Mouse (Mus musculus) left cerebral cortex, adult 18-20 months (tissue): ENCODE results near the gene Tnfrsf9. TPM values are rescaled to one million over a fixed set of nuclear protein-coding genes. Genes with fewer than 3 reads are reported as not detected.
"Not testable (repeated sequence)": the region's sequence is repeated elsewhere in the genome, so short reads cannot be mapped to it uniquely, and the experiment has no call there.

Experiments
- DNase-seq, 2 experiments: peaks; one replicate each; pipeline ENCODE4 v3.0.0; 2021 to 2022; ENCODE audit warnings: low spot score in 2 of 2, mixed read lengths in 1 of 2
- total RNA-seq, 2 experiments: library from RNA; stranded (reverse); gene quantifications; 2 replicates each; pipeline ENCODE4 v1.2.3; 2021

Gene Tnfrsf9
- total RNA-seq, 2 experiments from 2014 or later: 0.35 to 0.94 TPM

DNA sequence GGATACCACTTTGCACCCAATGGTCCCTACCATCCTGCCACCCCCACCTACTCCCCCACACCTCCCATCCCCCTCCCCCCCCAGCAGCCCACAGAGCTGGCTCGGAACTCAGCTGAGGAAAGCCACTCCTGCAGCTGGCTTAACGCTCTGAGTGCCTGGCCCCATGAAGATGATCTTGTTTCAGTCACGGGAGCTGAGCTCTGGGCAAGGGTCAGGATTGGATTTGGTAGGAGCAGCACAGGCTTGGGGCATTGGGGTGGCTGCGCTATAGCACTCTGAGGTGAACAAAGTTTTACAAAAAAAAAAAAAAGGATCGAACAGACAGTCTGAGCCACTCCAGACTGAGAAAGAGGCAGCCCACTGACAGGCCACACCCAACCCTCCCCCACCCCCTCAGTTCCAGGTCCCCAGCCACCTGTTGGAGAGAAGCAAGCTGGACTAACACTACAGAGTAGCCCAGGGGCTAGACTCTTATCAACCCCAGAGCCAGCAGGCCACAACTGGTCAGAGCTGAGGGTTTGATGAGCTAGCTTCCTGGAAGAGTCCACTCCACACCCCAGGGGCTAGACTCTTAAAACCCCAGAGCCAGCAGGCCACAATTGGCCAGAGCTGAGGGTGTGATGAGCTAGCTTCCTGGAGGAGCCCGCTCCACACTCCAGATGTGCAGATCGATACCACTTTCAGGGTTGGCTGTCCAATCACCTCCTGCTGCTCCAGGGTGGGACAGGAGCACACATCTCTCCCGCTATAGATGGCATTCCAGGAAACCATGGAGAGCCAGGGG lies 19.5 kb upstream of the Tnfrsf9 start:
- no peak for DNase-seq

DNA sequence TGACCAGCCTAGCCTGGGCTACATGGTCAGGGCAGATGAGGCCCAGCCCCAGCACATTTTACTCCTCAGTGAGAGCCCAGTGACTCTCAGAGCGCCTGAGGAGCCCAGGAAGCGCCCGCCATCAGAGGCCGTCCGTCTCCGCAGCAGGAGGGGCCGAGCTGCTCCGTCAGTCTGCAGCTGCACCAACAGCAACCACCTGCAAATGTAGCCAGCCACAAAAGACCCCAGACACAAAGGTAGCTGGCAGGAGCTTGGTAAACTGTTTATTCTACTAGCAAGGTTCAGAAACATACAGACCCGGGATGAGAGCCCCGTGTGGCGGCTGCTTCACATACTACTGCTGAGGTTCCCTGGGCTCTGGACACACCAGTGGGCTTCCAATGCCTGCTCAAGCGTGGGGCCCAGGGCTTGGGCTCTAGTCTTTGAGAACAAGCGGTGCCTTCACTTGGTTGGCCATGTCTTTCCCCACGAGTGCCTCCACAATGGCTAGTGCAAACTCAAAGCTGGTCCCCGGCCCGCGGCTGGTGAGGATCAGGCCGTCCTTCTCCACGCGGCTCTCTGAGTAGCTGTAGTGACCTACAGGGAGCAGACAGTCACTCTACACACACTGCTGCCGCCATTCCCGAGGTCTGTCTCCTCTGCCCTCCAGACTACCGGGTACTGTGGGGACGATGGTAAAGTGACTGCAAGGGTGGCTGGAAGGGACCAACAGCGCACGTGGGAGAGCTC lies 17.3 kb upstream of the Tnfrsf9 start:
- DNase-seq: no peak

DNA sequence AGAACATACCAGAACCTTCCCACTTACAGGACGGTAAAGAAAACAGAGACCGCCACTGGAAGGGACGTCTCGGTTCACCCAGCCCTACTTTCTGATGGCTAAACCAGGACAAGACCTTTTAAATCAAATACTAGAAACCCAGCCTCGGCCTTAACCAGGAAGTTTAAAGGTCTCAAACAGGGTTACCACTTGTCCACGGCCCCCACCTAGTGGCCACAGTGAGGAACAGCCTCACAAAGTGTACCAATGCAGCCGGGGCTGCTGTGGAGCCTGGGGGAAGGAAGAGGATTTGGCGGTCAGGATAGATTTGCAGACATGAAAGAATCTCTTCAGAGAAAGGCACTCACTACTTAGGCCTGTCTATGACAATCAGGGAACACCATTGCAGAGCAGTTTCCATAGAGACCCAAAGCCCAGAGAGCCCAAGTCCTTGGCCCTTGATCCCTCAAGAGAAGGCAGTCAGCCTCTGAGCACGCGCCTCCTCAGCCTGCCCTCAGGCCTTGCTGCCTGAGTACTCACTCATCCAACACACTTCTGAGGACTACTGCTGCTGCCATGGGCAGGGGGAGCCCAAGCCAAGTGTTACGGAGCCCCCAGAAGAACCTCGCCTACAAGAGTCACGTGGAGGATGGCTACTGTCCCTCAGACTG lies 15.5 kb upstream of the Tnfrsf9 start:
- DNase-seq: peak; percentile 40 to 61

DNA sequence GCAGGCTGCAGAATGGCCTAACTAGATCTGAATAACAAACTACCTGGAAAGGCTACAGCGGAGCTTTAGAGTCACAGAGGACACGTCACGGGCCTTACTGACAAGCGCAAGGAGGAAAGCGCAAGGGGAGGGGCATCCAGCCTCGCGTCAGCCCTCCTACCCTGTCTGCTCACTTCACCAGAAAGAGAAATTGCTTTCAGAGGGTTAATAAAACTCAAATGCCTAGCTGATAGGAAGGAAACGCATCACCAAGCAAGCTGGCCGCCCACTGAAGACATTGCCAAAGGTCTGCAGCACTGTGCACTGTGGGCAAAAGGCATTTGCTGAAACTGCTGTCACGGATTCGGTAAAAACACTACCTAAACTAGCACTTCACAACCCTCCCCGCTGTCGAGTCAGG lies 13.9 kb upstream of the Tnfrsf9 start:
- no peak for DNase-seq

DNA sequence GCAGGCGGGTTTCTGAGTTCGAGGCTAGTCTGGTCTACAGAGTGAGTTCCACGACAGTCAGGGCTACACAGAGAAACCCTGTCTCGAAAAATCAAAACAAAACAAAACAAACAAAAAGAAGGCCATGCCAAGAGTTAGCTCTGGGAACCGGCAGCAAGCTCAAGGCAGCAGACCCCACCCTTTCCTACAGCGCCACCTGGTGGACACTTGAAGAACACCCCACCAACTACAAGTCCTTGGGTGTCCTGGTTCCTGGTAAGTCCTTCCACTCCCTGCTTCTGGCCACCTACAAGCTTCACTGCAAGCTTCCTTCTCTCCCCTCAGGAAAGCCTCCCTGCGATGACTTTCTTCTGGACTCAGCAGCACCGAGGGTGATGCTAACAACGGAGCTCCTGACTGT lies 12.7 kb upstream of the Tnfrsf9 start:
- peak; percentile 83 to 88 for DNase-seq

DNA sequence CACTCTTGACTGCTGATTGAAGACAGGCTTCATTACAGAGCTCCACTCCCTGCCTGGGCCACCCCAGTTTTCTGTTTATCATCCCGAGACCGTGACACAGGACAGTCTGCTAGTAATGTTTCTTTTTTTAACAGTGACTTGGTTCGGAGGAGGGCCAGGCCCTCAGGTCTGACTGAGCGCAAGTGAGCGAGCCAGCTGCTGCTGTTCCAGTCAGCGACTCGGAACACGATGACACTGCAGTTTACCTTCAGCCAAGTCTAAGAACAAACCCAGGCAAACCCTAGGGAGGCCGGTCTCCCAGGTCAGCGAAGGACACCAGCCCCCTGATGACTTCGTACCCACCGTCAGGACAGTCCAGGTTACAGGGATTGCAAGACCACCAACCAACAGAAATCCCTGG lies 12.3 kb upstream of the Tnfrsf9 start:
- no peak for DNase-seq

DNA sequence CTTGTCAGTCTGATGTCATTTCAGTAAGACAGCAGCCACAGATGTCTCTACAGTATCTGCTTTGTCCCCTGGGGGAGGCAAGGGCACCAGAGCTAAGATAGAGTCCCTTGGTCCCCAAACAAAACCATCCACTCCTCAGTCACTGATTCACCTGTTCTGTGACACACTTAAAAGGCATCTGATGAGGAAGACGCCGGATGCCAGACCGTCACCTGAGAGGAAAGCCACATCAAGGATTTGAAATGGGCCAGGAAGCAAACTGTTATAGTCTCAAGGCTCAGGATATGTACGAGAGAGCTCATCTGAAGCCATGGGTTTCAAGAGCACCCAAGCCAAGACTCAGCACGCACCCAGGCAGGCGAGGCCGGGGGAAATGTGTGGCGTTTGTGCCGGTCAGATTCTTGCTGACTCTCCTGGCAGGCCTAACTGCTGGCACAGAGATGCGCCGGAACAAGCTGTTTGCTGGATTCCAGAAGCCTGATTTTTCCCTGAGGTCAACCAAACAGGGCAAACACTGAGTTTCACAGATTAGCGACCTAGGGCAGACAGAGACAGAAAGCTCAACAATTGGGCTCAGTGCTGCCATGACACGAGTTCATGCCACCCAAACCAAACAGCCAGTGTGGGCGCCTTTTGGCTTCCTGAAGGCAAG lies 11.1 kb upstream of the Tnfrsf9 start:
- DNase-seq: no peak

DNA sequence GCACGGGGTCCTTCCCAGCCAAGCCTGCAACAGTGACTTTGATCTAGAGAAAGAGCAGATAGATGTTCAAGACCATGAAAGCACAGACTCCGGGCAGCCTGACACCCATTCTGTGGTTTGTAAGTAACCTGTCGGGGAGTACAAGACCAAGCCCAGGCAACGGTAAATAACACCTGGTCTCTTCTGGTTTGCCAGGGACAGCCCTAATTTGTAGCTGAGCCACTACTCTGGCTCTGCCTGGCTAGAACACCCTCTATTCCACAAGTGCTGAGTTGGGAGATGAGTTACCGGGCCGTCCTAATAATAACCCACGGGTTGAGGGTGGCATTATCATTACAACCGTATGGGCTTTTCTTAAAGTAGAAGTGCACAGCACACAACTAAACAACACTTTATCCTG lies 7.3 kb upstream of the Tnfrsf9 start:
- no peak for DNase-seq

DNA sequence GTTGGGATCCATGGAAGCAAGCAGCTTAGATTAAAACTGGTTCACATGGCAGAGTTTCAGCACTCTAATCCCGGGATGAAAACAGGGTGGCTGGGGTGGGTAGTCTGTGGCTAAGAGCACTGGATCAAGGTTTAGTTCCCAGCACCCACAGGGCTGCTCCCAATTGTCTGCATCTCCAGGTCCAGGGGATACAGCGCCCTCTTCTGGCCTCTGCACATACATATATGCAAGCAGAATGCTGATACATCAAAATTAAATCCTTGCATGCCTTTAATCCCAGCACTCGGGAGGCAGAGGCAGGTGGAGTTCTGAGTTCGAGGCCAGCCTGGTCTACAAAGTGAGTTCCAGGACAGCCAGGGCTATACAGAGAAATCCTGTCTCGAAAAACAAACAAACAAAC lies 5.8 kb upstream of the Tnfrsf9 start:
- DNase-seq: not testable (repeated sequence)

DNA sequence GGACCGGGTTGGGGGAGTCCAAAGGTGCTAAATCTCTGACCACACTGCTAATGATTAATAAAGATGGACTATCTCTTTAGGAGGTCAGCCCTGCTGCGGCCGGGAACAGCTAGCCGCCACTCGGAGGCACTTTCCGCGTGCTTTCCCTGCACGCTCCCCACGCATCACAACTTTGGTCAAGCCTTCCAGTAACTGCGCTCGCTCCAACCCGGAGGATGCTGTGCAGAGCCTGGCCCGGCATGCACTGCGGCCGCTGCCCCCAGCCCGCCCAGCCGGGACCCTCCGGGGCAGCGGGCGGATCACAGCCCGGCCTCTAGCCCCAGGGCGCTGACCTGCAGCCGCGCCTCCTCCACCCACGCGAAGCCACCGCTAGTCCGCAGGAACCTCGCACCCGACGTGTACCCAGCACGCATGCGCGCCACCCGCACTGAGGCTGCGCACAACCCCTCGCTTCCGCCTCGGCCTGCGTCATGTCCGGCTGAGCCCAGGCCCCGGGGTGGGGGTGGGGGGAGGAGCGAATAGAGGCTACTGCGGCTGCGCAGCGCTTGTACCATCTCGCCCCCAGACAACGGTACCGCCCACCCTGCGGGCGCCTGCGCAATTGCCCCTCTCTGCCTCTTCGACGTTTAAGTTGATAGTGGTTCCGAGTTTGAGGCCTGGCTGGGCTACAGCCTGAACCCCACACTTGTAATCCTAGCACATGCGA lies 4.8 kb upstream of the Tnfrsf9 start:
- peak; percentile 99 for DNase-seq

DNA sequence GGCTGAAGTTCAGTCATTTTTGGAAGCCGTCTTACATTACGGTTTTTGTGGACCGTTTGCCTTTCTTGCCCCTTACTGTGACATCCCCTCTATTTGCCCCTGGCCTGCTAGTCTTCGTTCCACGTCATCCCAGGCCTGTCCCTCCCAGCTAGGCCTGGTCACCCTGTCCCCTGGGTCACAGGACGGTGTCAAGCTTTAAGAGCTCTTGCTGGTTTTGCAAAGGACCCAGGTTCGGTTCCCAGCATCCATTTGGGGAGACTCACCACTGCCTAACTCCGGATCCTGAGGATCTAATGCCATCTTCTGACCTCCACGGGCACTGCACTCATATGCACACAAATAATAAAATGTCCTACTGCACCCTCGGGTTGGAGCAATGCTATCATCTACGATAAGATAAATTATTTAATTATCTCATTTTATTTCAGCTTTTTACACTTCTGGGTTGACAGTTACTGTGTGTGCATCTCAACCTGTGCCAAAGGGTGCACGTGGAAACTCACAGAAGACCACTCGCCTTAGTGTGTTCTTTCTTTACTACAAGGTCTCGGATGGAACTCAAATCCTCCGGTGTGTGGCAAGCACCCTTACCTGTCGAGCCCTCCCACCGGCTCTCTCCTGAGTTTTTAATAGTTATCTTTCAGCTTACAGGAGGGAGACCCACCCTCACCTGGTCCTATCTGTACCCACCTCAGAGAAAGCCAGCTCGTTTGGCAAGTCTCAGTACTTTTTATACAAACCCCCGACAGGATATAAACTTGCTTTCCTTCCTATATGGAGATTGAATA lies 4.0 kb upstream of the Tnfrsf9 start:
- no peak for DNase-seq

DNA sequence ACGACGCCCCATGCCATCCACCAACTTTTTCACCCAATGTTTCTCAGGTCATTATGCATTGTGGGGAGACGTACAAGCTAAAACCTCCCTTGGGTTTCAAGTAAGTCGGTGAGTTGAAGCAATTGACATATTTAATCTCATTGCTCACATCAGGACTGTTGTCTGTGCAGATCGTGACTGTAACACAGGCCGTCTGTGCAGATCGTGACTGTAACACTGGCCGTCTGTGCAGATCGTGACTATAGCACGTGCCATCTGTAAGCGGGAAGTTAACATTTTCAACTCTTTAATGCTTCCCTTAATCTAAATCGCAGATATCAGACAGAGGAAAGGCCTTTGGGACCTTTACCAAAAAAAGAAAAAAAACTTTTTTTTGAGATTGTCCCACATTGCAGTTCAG lies 619 bp upstream of the Tnfrsf9 start:
- no peak for DNase-seq

DNA sequence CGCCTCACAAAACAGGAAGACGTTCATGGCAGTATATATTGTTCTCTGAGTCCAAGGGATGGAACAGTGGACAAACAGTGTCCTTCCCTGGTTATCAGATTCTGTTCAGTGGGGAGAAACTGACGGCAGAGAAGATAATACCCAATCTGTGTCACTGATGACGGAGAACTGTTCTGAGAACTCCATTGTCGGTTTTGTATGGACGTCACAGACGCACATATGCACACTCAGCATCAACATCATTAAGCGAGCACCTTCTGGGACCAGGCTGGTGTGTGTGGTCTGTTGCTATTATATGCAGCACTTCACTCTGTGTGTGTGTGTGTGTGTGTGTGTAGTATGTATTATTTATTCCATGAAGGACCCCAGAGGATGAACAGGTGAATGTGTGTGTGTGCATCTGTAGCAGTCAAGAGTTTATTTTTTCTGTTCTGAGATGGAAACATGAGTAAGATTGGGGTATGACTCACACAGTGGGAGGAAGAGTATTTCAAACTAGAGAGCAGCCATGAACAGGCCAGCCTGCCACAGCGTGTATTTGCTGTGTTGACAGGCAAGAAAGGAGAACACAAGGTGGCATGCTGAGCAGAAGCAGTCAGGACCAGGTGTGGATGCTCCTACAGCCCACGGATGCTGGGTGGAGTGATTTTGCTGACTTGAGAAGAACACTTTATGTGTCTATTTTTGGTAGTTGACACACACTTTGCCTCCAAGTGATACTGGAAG lies 982 bp downstream of the Tnfrsf9 start:
- DNase-seq: peak; percentile 40 to 50

DNA sequence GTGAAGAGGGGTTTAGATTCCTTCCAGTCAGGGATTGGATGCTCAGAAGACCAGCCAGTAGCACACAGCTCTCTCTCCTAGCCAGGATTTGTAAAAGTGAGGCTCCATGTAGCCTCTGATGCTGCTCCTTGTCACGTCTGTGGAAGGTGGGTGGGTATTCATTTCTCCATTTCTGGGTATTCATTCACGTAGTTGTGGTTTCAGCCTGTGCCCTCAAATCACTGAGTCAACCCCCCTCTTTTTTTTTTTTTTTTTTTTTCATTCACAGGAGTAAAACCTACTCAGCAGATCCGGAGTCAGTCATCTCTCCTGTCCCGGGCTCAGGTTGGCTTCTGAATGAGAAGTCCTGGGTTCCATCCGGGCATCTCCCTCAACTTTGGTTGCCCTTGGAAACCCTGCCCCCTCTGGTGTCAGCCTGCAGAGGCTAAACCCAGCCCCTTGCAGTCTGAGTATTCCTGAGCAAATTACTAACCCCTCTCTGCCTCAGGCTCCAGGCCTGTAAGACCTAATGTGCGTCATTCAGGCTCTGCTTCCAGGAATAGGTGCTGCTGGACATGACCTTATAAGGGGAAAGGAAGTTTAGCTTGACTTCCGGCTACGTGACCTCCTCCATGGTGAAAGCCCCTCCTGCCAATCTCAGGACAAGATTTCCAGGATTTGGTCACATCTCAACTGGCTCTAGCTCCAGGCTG lies 3.1 kb downstream of the Tnfrsf9 start:
- DNase-seq: no peak

DNA sequence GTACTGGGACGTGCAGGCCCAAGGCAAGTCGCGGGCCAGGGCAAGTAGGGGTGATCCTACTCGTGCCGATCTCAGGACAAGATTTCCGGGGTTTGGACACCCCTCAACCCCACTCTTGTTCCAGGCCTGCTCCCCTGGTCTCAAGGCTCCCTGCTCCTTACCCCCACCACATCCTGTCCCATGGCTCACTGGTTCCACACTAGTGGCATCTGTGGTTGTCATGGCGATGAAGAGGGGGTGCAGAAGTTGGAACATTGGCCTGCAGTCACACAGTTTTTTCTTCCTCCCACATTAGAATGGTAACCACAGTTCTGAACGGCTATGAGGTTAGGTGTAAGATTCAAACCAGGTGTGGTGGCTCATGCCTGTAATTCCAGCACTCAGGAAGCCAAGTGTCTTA lies 6.8 kb downstream of the Tnfrsf9 start:
- DNase-seq: no peak

DNA sequence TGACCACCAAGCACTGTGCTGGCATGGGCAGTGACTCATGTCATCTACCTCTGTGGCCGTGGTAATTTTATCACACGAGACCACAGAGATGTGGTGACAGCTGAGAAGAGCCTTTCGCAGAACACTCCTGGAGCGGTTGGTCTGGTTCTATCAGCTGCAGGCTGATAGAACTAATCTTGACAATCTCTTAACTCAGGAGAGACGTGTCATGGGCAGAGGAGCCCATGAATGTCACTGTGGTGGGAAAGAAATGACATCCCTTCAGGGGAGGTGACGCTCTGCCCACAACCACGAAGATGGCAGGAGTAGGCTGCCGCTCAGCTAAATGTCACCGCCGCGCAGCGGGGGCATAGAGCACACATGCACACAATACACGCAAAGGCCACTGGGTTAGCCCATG lies 9.9 kb downstream of the Tnfrsf9 start:
- DNase-seq: no peak

DNA sequence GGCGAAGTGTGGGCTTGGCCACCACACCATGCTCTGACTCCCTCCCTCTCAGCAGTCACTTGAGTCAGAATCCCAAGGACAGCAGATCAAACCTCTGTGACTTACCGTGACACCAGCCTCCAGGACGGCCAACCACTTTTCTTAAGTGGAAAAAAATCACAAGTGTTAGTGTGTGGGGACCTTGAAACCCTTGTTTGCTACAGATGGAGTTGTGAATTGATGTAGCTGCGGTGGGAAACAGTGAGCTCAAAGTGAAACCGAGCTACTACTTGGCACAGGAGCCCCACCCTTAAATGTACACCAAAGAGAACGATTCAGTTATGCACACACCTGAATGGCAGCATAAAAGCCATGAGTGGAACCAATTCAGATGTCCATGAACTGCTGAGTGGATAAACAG lies 10.6 kb downstream of the Tnfrsf9 start:
- DNase-seq: no peak

DNA sequence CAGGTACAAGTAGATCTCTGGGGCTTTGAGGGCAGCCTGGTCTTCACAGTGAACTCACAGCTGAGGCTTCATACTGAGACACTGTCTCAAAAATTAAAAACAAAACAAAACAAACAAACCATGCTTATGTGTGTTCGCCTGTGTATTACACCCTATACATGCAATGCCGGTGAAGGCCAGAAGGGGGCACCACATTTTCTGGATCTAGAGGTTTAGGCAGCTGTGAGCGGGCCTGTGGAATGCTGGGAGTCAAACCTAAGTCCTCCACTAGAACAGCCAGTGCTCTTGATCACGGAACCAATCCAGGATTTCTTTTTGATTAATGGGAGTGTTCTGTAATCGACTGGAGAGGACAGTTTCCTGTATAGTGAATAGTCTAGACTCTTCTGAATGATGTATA lies 11.6 kb downstream of the Tnfrsf9 start:
- no peak for DNase-seq
